In the genomic region with DNA sequence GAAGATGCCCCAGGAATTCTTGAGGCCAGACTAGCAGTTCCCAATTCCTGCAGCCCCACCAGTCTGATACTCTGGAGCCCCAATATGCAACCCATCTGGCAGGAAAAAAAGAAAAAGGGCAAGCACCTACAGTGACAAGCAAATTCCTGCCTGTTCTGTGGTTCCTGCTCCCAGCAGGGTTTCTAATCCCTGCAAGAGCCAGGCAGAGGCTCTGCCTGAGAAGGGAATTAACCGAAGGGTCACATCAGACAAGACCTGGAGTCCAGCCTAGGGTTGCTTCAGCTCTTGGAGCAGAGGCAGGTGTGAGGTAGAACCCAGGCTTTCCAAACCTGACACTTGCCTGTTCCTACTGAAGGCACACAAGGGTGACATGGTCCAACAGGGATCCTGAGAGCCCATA, we compare ENCODE assay signal across 20 mouse cellular contexts. TPM values are rescaled to one million over a fixed set of nuclear protein-coding genes. Genes with fewer than 3 reads are reported as not detected.
DNase-seq lines count a peak whose midpoint lies in the region; ATAC-seq lines count a peak whose summit lies in the region.
"Had no signal": no experiment of that assay in that cellular context is flagged by ENCODE, and none has a peak within 500 bp of the region (broad histone marks: within the 10 kb centered on the region; RNA-seq: fewer than 3 reads in every experiment).

No protein-coding gene starts in this region.

- DNase-seq in hindbrain, embryonic 10.5 days (ENCODE audit: low spot score) = no peak
- no peak for DNase-seq in hindbrain, embryonic 14.5 days (ENCODE audit: low spot score)
- DNase-seq in lung, postnatal 36 days = no peak
- DNase-seq in embryonic facial prominence, embryonic 10.5 days (ENCODE audit: low spot score) = no peak
- peak; percentile 72 for DNase-seq in fat pad, adult 2 months (ENCODE audit: extremely low read depth, low read depth, low spot score)
- no peak for DNase-seq in right cerebral cortex, adult 18-20 months
- DNase-seq in urinary bladder, postnatal 25 days (ENCODE audit: low spot score) = no peak
- DNase-seq: adrenal gland, postnatal 36 days; cerebellum, adult 2 months; liver, postnatal 0 days; thymus, postnatal 36 days had no signal

- no peak overlapping the region for H3K4me2 ChIP-seq in hindbrain, embryonic 14.5 days (replicated peaks)
- H3K4me2 ChIP-seq in lung, embryonic 15.5 days = no peak overlapping the region

- no peak overlapping the region for H3K4me3 ChIP-seq in hindbrain, embryonic 10.5 days
- no peak overlapping the region for H3K4me3 ChIP-seq in hindbrain, embryonic 14.5 days (replicated peaks; ENCODE audit: low read length)
- no peak overlapping the region for H3K4me3 ChIP-seq in lung, embryonic 15.5 days
- H3K4me3 ChIP-seq in embryonic facial prominence, embryonic 10.5 days = no peak overlapping the region

- H3K27me3 ChIP-seq in hindbrain, embryonic 10.5 days (ENCODE audit: insufficient read depth, poor library complexity, severe bottlenecking) = peaks cover 5% of the 10 kb centered on the region
- H3K27me3 ChIP-seq in hindbrain, embryonic 14.5 days (ENCODE audit: control insufficient read depth, insufficient read depth, low read length) = no peaks in the 10 kb centered on the region
- no peaks in the 10 kb centered on the region for H3K27me3 ChIP-seq in lung, embryonic 15.5 days
- no peaks in the 10 kb centered on the region for H3K27me3 ChIP-seq in embryonic facial prominence, embryonic 10.5 days (replicated peaks; ENCODE audit: low read depth, poor library complexity, severe bottlenecking)
- H3K27me3 ChIP-seq: embryonic facial prominence, embryonic 15.5 days; neural tube, embryonic 12.5 days had no signal

- 0 out of 2 replicates have a peak overlapping the region, but pooled peaks have one; percentile 73 for H3K27ac ChIP-seq in hindbrain, embryonic 10.5 days
- no peak overlapping the region for H3K27ac ChIP-seq in hindbrain, embryonic 14.5 days
- H3K27ac ChIP-seq in lung, embryonic 15.5 days = peak overlapping the region; percentile 82; the same call in 1 of the 2 replicates
- peak overlapping the region; percentile 45 for H3K27ac ChIP-seq in embryonic facial prominence, embryonic 10.5 days (replicated peaks)
- H3K27ac ChIP-seq: layer of hippocampus, adult 2 months; macrophage; neural tube, embryonic 12.5 days had no signal

- no peak for ATAC-seq in hindbrain, embryonic 14.5 days (ENCODE audit: low FRiP score)
- no peak for ATAC-seq in lung, embryonic 15.5 days (ENCODE audit: borderline replicate concordance, extremely low read depth, low FRiP score, low TSS enrichment)
- ATAC-seq: liver, postnatal 0 days had no signal

- H3K9ac ChIP-seq in hindbrain, embryonic 14.5 days = no peak overlapping the region
- H3K9ac ChIP-seq in lung, embryonic 15.5 days = no peak overlapping the region
- H3K9ac ChIP-seq: embryonic facial prominence, embryonic 15.5 days; liver, postnatal 0 days had no signal

- WGBS in hindbrain, embryonic 10.5 days = 33% methylated on average over 1 of the region's 1 CpGs
- 48% methylated on average over 1 of the region's 1 CpGs for WGBS in hindbrain, embryonic 14.5 days
- WGBS in lung, embryonic 15.5 days = 67% methylated on average over 1 of the region's 1 CpGs
- WGBS in embryonic facial prominence, embryonic 10.5 days = 38% methylated on average over 1 of the region's 1 CpGs

- H3K4me1 ChIP-seq in hindbrain, embryonic 10.5 days (replicated peaks) = peaks cover 33% of the 10 kb centered on the region
- H3K4me1 ChIP-seq in hindbrain, embryonic 14.5 days (replicated peaks; ENCODE audit: control insufficient read depth, insufficient read depth, low read length) = peaks cover 6% of the 10 kb centered on the region; the same call in 1 of the 2 replicates
- H3K4me1 ChIP-seq in lung, embryonic 15.5 days = peaks cover 41% of the 10 kb centered on the region
- peaks cover 55% of the 10 kb centered on the region for H3K4me1 ChIP-seq in embryonic facial prominence, embryonic 10.5 days

- no peaks in the 10 kb centered on the region for H3K36me3 ChIP-seq in hindbrain, embryonic 10.5 days
- H3K36me3 ChIP-seq in hindbrain, embryonic 14.5 days (replicated peaks; ENCODE audit: control insufficient read depth, insufficient read depth) = no peaks in the 10 kb centered on the region
- H3K36me3 ChIP-seq in lung, embryonic 15.5 days = no peaks in the 10 kb centered on the region
- H3K36me3 ChIP-seq in embryonic facial prominence, embryonic 10.5 days (replicated peaks) = no peaks in the 10 kb centered on the region
- H3K36me3 ChIP-seq: embryonic facial prominence, embryonic 15.5 days; neural tube, embryonic 12.5 days had no signal

- H3K9me3 ChIP-seq in hindbrain, embryonic 10.5 days = no peaks in the 10 kb centered on the region
- no peaks in the 10 kb centered on the region for H3K9me3 ChIP-seq in hindbrain, embryonic 14.5 days (ENCODE audit: control insufficient read depth, low read length)
- no peaks in the 10 kb centered on the region for H3K9me3 ChIP-seq in lung, embryonic 15.5 days
- no peaks in the 10 kb centered on the region for H3K9me3 ChIP-seq in embryonic facial prominence, embryonic 10.5 days
- H3K9me3 ChIP-seq: embryonic facial prominence, embryonic 15.5 days; neural tube, embryonic 12.5 days had no signal

RNA-seq across cellular contexts. Expression of a gene that starts 26.6 kb away (rescaled TPM):
- polyA plus RNA-seq in hindbrain, embryonic 10.5 days (2016; fragmentation: Nextera tagmentation; extraction: Ambion mirVana) = 0.90 and 1.1 TPM in 2 replicates
- polyA plus RNA-seq in hindbrain, embryonic 14.5 days (2014; fragmentation: Nextera tagmentation; extraction: Ambion mirVana) = 0.95 and 1.0 TPM in 2 replicates
- 3.7 and 3.9 TPM in 2 replicates for polyA plus RNA-seq in lung, embryonic 15.5 days (2015; fragmentation: Nextera tagmentation; extraction: Ambion mirVana)
- 2.1 and 2.5 TPM in 2 replicates for polyA plus RNA-seq in embryonic facial prominence, embryonic 10.5 days (2016; fragmentation: Nextera tagmentation; extraction: Ambion mirVana)
- polyA plus RNA-seq: macrophage had no signal

RNA-seq across cellular contexts. Expression of a gene that starts 32.9 kb away (rescaled TPM):
- not detected in 2 replicates for polyA plus RNA-seq in hindbrain, embryonic 10.5 days (2016; fragmentation: Nextera tagmentation; extraction: Ambion mirVana)
- polyA plus RNA-seq in hindbrain, embryonic 14.5 days (2014; fragmentation: Nextera tagmentation; extraction: Ambion mirVana) = not detected in 2 replicates
- not detected in 2 replicates for polyA plus RNA-seq in lung, embryonic 15.5 days (2015; fragmentation: Nextera tagmentation; extraction: Ambion mirVana)
- not detected in 2 replicates for polyA plus RNA-seq in embryonic facial prominence, embryonic 10.5 days (2016; fragmentation: Nextera tagmentation; extraction: Ambion mirVana)
- polyA plus RNA-seq: cerebellum, adult 2 months; embryonic facial prominence, embryonic 15.5 days; forebrain, embryonic 14.5 days; heart, postnatal 0 days; kidney, postnatal 0 days; liver, postnatal 0 days; macrophage; neural tube, embryonic 12.5 days; testis, adult 2 months had no signal
